Mouse (Mus musculus) ES-E14 (cell line): ENCODE measurements around the gene Slc6a6. TPM values are rescaled to one million over a fixed set of nuclear protein-coding genes. Genes with fewer than 3 reads are reported as not detected.

Source experiments
- DNase-seq: peaks from one replicate; pipeline ENCODE4 v3.0.0-alpha.2; 2013; ENCODE audit warnings: low read depth, low spot score
- H3K27ac ChIP-seq: 2 replicates; pipeline ENCODE4 v1.5.1; 2012; ENCODE audit warnings: low read depth, mild to moderate bottlenecking, low read length, moderate library complexity, mixed read lengths; ENCODE audit not compliant: poor library complexity, insufficient read depth, severe bottlenecking
- H3K36me3 ChIP-seq: 2 replicates; pipeline ENCODE4 v1.6.1; 2012; ENCODE audit warnings: mild to moderate bottlenecking, low read length, moderate library complexity, mixed read lengths; ENCODE audit not compliant: control insufficient read depth, poor library complexity, insufficient read depth, severe bottlenecking
- H3K4me1 ChIP-seq, 2 experiments: fragments of 150-350 bp in 1 of 2; sonication (generic) in 1 of 2; 2 replicates each; pipeline ENCODE4 v1.6.1; 2012; ENCODE audit warnings: low read length in 2 of 2, mild to moderate bottlenecking in 1 of 2, mixed read lengths in 1 of 2; ENCODE audit not compliant: control insufficient read depth in 2 of 2, insufficient read depth in 2 of 2, poor library complexity in 1 of 2
- H3K4me3 ChIP-seq, 2 experiments: fragments of 150-350 bp in 1 of 2; sonication (generic) in 1 of 2; 2 replicates each; pipeline ENCODE4 v1.5.1; 2012; ENCODE audit warnings: low read length in 2 of 2, low read depth in 1 of 2, mild to moderate bottlenecking in 1 of 2, mixed read lengths in 1 of 2; ENCODE audit not compliant: insufficient read depth in 1 of 2, poor library complexity in 1 of 2, severe bottlenecking in 1 of 2
- H3K9ac ChIP-seq: 2 replicates; pipeline ENCODE4 v1.6.1; 2012; ENCODE audit warnings: low read depth, mild to moderate bottlenecking, low read length, mixed read lengths; ENCODE audit not compliant: poor library complexity, insufficient read depth, severe bottlenecking
- H3K9me3 ChIP-seq: fragments of 150-350 bp; sonication (generic); 2 replicates; pipeline ENCODE4 v1.6.1; 2012; ENCODE audit warnings: low read depth, mild to moderate bottlenecking, low read length; ENCODE audit not compliant: control insufficient read depth, insufficient read depth
- CHD2 ChIP-seq: IDR thresholded peaks from 2 replicates; pipeline ENCODE4 v1.6.1; 2014; ENCODE audit warnings: mild to moderate bottlenecking, low read depth, low read length, inconsistent platforms
- HCFC1 ChIP-seq: IDR thresholded peaks from 2 replicates; pipeline ENCODE4 v1.6.1; 2012; ENCODE audit warnings: low read length, inconsistent platforms, borderline replicate concordance; ENCODE audit not compliant: insufficient read depth
- MAFK ChIP-seq: IDR thresholded peaks from 2 replicates; pipeline ENCODE4 v1.6.1; 2014; ENCODE audit warnings: mild to moderate bottlenecking, low read depth, low read length, inconsistent platforms; ENCODE audit not compliant: insufficient read depth
- ZC3H11A ChIP-seq: IDR thresholded peaks from 2 replicates; pipeline ENCODE4 v1.6.1; 2012; ENCODE audit warnings: low read depth, mild to moderate bottlenecking, inconsistent platforms, low read length, borderline replicate concordance
- ZNF384 ChIP-seq: IDR thresholded peaks from 2 replicates; pipeline ENCODE4 v1.6.1; 2012; ENCODE audit warnings: low read depth, low read length, inconsistent platforms
- in situ Hi-C, 2 experiments: fragments of 600-800 bp; cut with MboI; formaldehyde crosslinking; loops; one replicate each; pipeline ENCODE4 v1.15.1; 2025; ENCODE audit warnings: low sequenced_read_pairs in 2 of 2, inconsistent platforms in 1 of 2; ENCODE audit not compliant: unreplicated experiment in 2 of 2
- total RNA-seq: library from RNA; depleted of rRNA; stranded (reverse); fragments of 300-350 nt; gene quantifications from 2 replicates; pipeline ENCODE4 v1.2.3, GENCODE M21; 2012

The Slc6a6 gene
- total RNA-seq, 1 experiment: 150 TPM

DNA sequence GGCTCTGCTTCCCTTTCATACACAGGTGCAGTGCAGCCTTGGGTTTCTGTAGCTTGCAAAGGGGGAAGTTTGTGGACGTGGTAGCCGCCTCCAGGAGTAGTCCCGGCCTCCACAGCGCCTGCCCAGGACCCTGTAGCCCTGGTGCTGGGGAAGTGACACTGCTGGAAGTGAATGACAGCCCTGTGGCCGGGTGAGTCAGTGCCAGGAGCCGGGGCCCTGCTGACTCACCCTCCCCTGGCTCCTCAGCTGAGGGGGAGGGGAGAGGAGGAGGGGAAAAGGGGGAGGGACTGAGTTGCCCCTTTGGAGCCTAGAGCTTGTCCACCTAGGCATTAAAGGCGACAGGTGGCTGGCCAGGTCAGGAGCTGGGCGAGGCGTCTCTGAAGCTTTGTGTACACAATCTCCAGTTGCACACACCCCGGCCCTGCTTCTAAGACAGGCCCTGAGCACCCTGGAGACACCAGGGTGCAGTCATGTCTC is 29.0 kb downstream of the Slc6a6 start:
- Histone ChIP-seq H3K27ac (peak overlapping the region; percentile 91), H3K9ac (no peak overlapping the region; the same call in 1 of the 2 replicates), H3K36me3 (peaks cover 10% of the 10 kb centered on the region), H3K9me3 (no peaks in the 10 kb centered on the region), H3K4me1 (peaks cover 17 to 43% of the 10 kb centered on the region in 2 experiments), H3K4me3 (peak overlapping the region; percentile 8 to 28; a peak in 1 of 4 replicates)
- DNase-seq: no peak
- TF ChIP-seq CHD2 (0 out of 2 replicates have a peak, but pooled peaks have one; percentile 26), MAFK (peak; percentile 67), HCFC1 (no peak)
- in situ Hi-C loops: no loop called here

DNA sequence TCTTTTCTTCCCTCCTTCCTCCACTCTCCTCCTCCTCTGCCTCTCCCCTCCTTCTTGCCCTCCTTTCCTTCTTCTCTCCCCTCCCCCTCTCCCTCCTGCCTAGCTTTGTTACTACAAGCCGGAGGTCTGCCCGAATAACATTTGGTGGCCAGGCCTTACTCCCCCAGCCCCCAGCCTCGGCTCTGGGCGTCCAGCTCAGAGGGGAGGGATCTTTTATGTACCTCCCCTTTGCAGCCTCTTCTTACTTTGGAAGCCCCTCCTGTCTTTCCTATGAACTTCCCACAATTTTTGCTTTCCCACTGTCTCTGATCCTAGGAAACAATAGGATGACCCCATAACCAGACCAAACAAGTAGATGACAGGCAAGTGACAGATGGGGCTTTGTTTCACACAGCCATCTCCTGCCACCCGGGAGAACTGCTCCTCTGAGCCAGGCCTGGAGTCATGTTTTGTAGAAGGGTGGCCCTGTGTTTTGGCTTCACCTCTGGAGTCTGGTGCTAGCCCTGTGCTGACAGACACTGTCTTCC is 29.6 kb downstream of the Slc6a6 start:
- DNase-seq: no peak

DNA sequence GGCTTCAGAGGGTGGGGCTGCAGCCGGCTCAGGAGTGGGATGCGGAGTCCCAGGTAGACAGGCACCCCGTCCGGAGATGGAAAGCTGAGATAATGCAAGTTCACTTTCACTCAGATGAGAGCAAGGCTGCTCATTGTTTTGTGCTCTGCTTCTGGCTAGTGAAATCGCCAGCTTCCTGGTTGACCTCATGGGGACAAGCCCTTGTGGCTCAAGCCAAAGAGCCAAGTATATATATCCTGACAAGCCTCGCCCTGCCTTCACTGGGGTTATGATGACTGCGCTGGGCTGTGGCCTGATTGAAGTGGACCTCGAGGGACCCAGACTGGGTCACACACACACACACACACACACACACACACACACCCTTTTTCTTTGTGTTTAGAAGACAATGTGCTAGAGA is 31.2 kb downstream of the Slc6a6 start:
- no peaks in the 10 kb centered on the region for H3K9me3 ChIP-seq
- peaks cover 26 to 50% of the 10 kb centered on the region in 2 experiments for H3K4me1 ChIP-seq
- no peak for TF ChIP-seq CHD2
- no peak for TF ChIP-seq HCFC1
- no peak for TF ChIP-seq ZNF384
- H3K27ac ChIP-seq: 0 out of 2 replicates have a peak overlapping the region, but pooled peaks have one; percentile 9
- no peak for DNase-seq
- in situ Hi-C loops: no loop called here
- H3K4me3 ChIP-seq: no peak overlapping the region
- H3K36me3 ChIP-seq: peaks cover 10% of the 10 kb centered on the region
- no peak overlapping the region for H3K9ac ChIP-seq

More for the DNA sequence above, 29.6 kb downstream of the Slc6a6 start:
- no peaks in the 10 kb centered on the region for H3K9me3 ChIP-seq
- peak overlapping the region; percentile 8 to 28; a peak in 2 of 4 replicates for H3K4me3 ChIP-seq
- H3K9ac ChIP-seq: no peak overlapping the region
- H3K27ac ChIP-seq: peak overlapping the region; percentile 91
- no peak for TF ChIP-seq CHD2
- no peak for TF ChIP-seq ZNF384
- peaks cover 10% of the 10 kb centered on the region for H3K36me3 ChIP-seq
- in situ Hi-C loops: no loop called here
- H3K4me1 ChIP-seq: peaks cover 19 to 44% of the 10 kb centered on the region in 2 experiments

DNA sequence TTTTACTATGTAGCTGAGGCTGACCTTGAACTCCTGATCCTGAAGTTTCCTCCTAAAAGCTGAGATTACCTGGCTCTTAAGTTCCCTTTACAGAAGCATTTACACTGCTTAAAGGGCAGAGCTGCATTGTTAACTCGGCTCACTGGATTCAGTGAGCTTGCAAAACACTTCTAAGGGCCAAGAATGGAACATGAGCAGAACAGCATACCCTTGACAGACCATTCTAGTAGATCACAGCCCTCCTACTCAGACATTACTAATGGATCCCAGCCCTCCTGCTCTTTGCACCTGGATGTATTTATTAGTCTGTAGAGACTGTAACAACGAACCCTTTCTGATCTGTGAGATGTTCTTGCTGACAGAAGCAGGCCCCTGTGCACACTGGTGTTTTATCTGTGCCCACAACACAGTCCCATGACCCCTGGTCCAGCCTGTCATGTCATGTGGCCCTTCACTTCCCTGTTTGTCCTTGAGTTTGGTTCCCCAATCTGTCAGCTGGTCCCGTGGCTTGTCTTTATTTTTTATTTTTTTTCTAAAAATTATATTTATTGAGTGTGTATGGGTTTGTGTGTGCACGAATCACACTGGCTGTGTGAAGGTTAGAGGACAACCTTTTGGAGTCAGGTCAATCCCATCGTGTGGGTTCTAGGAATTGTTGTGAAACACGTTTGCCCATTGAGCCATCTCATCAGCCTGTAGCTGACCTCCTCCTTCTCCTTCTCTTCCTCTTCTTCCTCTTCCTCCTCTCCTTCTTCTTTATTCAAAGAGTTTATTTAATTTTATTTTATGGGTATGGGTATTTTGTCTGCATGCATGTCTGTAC is 32.3 kb downstream of the Slc6a6 start:
- Histone ChIP-seq H3K27ac (no peak overlapping the region), H3K36me3 (peaks cover 13% of the 10 kb centered on the region), H3K9me3 (no peaks in the 10 kb centered on the region), H3K4me3 (no peak overlapping the region), H3K4me1 (peaks cover 30 to 56% of the 10 kb centered on the region in 2 experiments), H3K9ac (no peak overlapping the region)
- TF ChIP-seq CHD2 (no peak), HCFC1 (no peak), MAFK (no peak), ZC3H11A (no peak), ZNF384 (no peak)
- DNase-seq: no peak
- in situ Hi-C loops: no loop called here
